Mouse (Mus musculus) C2C12 (cell line): ENCODE measurements at regions not wholly inside any gene's neighbourhood (a gene's known extent, or its start where the extent isn't known, plus 50 kb on each side); places are given as distances from the start of the nearest gene placed in this dataset.

Source experiments
- CEBPB ChIP-seq: IDR thresholded peaks from one replicate; pipeline ENCODE4 v1.6.1; 2011; ENCODE audit warnings: low read depth, mild to moderate bottlenecking, control low read depth, moderate library complexity
- CTCF ChIP-seq: IDR thresholded peaks from one replicate; pipeline ENCODE4 v1.5.1; 2011; ENCODE audit not compliant: control insufficient read depth, insufficient read depth, insufficient read length
- FOSL1 ChIP-seq: IDR thresholded peaks from one replicate; pipeline ENCODE4 v1.8.0; 2011; ENCODE audit warnings: mild to moderate bottlenecking, low read length; ENCODE audit not compliant: poor library complexity, insufficient read depth, severe bottlenecking
- MAX ChIP-seq: IDR thresholded peaks from one replicate; pipeline ENCODE4 v1.6.1; 2011; ENCODE audit warnings: mild to moderate bottlenecking, control low read depth
- MYOD1 ChIP-seq: IDR thresholded peaks from one replicate; pipeline ENCODE4 v1.6.1; 2011; ENCODE audit warnings: low read depth; ENCODE audit not compliant: control insufficient read depth, insufficient read length
- MYOG ChIP-seq: IDR thresholded peaks from one replicate; pipeline ENCODE4 v1.6.1; 2011; ENCODE audit not compliant: control insufficient read depth, insufficient read length; ENCODE audit errors: extremely low read depth

- TF ChIP-seq CTCF (no peak), MYOG (no peak), MAX (no peak), MYOD1 (no peak), CEBPB (no peak), FOSL1 (no peak)
These were observed 867.9 kb upstream of the Car8 start for GRCm38 (mm10) chr4:9106778-9107177.
